Mouse (Mus musculus): ENCODE data around the gene B630019K06Rik.

DNA sequence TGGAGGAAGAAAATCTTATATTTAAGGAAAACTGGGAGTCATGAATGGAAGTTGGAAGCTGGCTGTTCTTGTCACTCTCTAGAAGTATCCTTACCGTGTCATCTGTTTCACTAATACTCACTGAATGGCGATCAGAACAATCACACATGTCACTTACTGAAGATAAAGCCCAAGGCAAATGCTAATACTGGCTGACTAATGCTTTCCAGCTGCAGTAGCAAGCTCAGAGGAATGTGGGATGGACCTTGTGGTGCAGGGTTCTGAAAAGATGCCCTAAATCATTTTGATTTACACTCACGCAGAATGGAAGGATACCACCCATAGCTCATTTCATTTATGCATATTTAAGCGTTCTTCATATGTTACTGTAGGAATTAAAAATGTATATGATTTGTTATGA, 7.8 kb upstream of the B630019K06Rik start:
- TF ChIP-seq CTCF (IDR thresholded peaks at IDR 0.05; ENCODE audit: insufficient read depth, low read depth, low read length) (no peak), POLR2A (IDR thresholded peaks at IDR 0.05; ENCODE audit: insufficient read depth, low read depth, low read length) (no peak)

Data from olfactory bulb, adult 2 months (tissue).